Mouse (Mus musculus) forebrain, embryonic 14.5 days (tissue): ENCODE measurements around the gene Cpt1c. TPM values are rescaled to one million over a fixed set of nuclear protein-coding genes. Genes with fewer than 3 reads are reported as not detected.
A peak's percentile ranks its signal among the peaks of the same experiment; 100 is the strongest.
"Not testable (repeated sequence)": the region's sequence is repeated elsewhere in the genome, so short reads cannot be mapped to it uniquely, and the experiment has no call there.

ENCODE experiments used
- ATAC-seq: fragments of 200-750 bp; cut with Nextera tagmentation; 2 replicates; pipeline ENCODE4 v1.8.0; 2017; ENCODE audit warnings: mild to moderate bottlenecking, moderate library complexity
- DNase-seq: peaks from one replicate; pipeline ENCODE4 v3.0.0-alpha.2; 2015; ENCODE audit warnings: low spot score
- H3K27ac ChIP-seq: fragments of 300-500 bp; sonication (generic); 2 replicates; pipeline ENCODE4 v1.5.1; 2014; ENCODE audit warnings: low read depth, mild to moderate bottlenecking, control low read depth, low read length, moderate library complexity
- H3K27me3 ChIP-seq: fragments of 300-500 bp; sonication (generic); replicated peaks from 2 replicates; pipeline ENCODE4 v1.6.1; 2014; ENCODE audit warnings: low read length, control low read depth, mixed read lengths; ENCODE audit not compliant: control insufficient read depth, insufficient read depth
- H3K36me3 ChIP-seq: fragments of 300-500 bp; sonication (generic); 2 replicates; pipeline ENCODE4 v1.6.1; 2014; ENCODE audit warnings: low read length, control low read depth; ENCODE audit not compliant: control insufficient read depth, insufficient read depth
- H3K4me1 ChIP-seq: fragments of 300-500 bp; sonication (generic); 2 replicates; pipeline ENCODE4 v1.6.1; 2014; ENCODE audit warnings: antibody characterized with exemption, low read length, control low read depth; ENCODE audit not compliant: control insufficient read depth, insufficient read depth
- H3K4me2 ChIP-seq: fragments of 300-500 bp; sonication (generic); 2 replicates; pipeline ENCODE4 v1.6.1; 2014; ENCODE audit warnings: mild to moderate bottlenecking, control low read depth, low read length
- H3K4me3 ChIP-seq: fragments of 300-500 bp; sonication (generic); 2 replicates; pipeline ENCODE4 v1.5.1; 2014; ENCODE audit warnings: low read depth, low read length, control low read depth
- H3K9ac ChIP-seq: fragments of 300-500 bp; sonication (generic); 2 replicates; pipeline ENCODE4 v1.6.1; 2014; ENCODE audit warnings: mild to moderate bottlenecking, low read length, control low read depth, moderate library complexity
- H3K9me3 ChIP-seq: fragments of 300-500 bp; sonication (generic); replicated peaks from 2 replicates; pipeline ENCODE4 v1.6.1; 2016; ENCODE audit warnings: low read length, control low read depth, mixed read lengths; ENCODE audit not compliant: control insufficient read depth
- WGBS: fragments of 180-500 bp; shearing (Covaris S2); extraction: QIAGEN DNeasy Blood & Tissue Kit; methylation state at CpG from one replicate; pipeline ENCODE4 v1.1.7; 2014; 5-methylcytosine and 5-hydroxymethylcytosine counted together
- polyA plus RNA-seq: library from polyadenylated mRNA; unstranded; fragments of >200 nt; fragmentation: Nextera tagmentation; extraction: Ambion mirVana; gene quantifications from 2 replicates; pipeline ENCODE4 v1.2.1, GENCODE M21; 2014

Gene Cpt1c
- 37.3 and 41.0 TPM in 2 replicates for polyA plus RNA-seq

DNA sequence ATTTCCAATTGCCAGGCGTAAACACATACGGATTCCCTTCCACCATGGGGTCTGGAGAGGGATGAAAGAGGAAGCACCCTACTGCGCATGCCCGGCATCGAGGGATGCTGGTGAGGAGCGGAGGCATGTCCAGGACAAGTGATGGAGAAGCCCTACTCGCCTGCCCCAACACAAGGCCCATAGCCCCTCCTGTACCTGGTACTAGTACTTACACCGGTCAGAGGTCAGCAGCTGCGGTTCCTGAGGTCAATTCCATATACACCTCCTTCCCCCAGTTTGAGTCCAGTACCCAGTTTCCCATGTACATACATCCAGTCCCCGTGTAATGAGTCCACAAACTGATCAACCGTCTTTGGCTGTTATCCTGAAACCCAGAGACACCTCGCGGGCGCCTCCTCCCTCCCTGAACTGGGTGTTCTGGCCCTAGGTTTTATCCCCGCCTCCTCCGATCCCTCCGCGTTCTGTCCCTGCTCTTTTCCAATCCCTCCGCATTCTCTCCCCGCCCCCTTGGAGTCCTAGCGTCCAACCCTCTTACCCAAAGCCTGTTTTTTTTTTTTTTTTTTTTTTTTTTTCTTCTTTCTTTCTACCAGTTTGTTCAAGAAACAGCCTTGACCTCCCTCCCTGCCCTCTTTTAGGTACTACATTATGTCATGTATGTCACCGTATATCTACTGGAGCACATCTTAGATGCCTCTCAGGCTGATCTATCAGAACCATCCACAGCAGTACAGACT, at the start of gene Cpt1c:
Gene Cpt1c, minus strand, starts transcription at position 469 of the 734 bp plus-strand sequence.
- H3K4me2 ChIP-seq = peak within 1 kb of the TSS; percentile 95
- peaks cover 25% of the 10 kb centered on the region for H3K4me1 ChIP-seq
- peak within 1 kb of the TSS; percentile 96 for H3K27ac ChIP-seq
- DNase-seq (peak; percentile 95), ATAC-seq (peak; percentile 66)
- peak within 1 kb of the TSS; percentile 79 for H3K9ac ChIP-seq
- no peaks in the 10 kb centered on the region for H3K27me3 ChIP-seq
- under 1% methylated on average over 22 of the region's 22 CpGs for WGBS
- H3K9me3 ChIP-seq = no peaks in the 10 kb centered on the region
- peaks cover 42% of the 10 kb centered on the region for H3K36me3 ChIP-seq
- H3K4me3 ChIP-seq = peak within 1 kb of the TSS; percentile 56

DNA sequence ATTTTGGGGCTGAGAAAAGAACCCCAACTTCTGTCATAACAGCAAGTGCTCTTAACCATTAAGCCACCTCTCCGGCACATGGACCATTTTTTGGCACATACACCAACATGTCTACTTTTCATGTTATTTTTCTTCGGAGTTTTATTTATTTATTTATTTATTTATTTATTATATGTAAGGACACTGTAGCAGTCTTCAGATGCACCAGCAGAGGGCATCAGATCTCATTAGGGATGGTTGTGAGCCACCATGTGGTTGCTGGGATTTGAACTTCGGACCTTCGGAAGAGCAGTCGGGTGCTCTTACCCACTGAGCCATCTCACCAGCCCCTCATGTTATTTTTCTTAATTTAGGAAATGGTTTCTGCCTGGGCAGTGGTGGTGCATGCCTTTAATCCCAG, 49.1 kb upstream of the Cpt1c start:
- H3K27ac ChIP-seq, H3K27me3 ChIP-seq, H3K4me1 ChIP-seq, H3K9ac ChIP-seq, H3K4me3 ChIP-seq, ATAC-seq, H3K4me2 ChIP-seq, H3K9me3 ChIP-seq: not testable (repeated sequence)
- WGBS = 86% methylated on average over 5 of the region's 5 CpGs
- DNase-seq = peak; percentile 38
- H3K36me3 ChIP-seq = peaks cover 24% of the 10 kb centered on the region

DNA sequence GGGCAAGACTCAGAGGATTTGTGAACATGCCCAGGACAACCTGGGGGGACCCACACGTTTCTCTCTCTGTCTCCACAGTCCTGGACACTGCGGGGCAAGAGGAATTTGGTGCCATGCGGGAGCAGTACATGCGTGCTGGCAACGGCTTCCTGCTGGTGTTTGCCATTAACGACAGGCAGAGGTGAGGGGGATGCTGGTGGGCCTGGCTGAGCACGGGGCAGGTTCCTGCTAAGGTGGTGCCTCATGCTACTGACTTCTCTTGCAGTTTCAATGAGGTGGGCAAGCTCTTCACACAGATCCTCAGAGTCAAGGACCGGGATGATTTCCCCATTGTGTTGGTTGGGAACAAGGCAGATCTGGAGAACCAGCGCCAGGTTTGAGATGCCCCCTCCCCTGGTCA, 45.6 kb upstream of the Cpt1c start:
- no peak for ATAC-seq
- 76% methylated on average over 9 of the region's 9 CpGs for WGBS

GRCm38 (mm10) chr7:45019031-45019571, 44.5 kb upstream of the Cpt1c start:
- peaks cover 14% of the 10 kb centered on the region for H3K4me1 ChIP-seq
- H3K4me3 ChIP-seq = no peak overlapping the region
- DNase-seq (no peak), ATAC-seq (no peak)
- no peaks in the 10 kb centered on the region for H3K9me3 ChIP-seq
- no peak overlapping the region for H3K27ac ChIP-seq
- no peaks in the 10 kb centered on the region for H3K27me3 ChIP-seq
- no peak overlapping the region for H3K9ac ChIP-seq
- 45% methylated on average over 8 of the region's 8 CpGs for WGBS
- 0 out of 2 replicates have a peak, but pooled peaks cover under 1% of the 10 kb centered on the region for H3K36me3 ChIP-seq
- 0 out of 2 replicates have a peak overlapping the region, but pooled peaks have one; percentile 12 for H3K4me2 ChIP-seq

More for the DNA sequence above, 45.6 kb upstream of the Cpt1c start:
- Histone ChIP-seq H3K36me3 (no peaks in the 10 kb centered on the region), H3K9me3 (no peaks in the 10 kb centered on the region), H3K4me3 (no peak overlapping the region), H3K4me2 (no peak overlapping the region), H3K27me3 (no peaks in the 10 kb centered on the region), H3K4me1 (peaks cover 6% of the 10 kb centered on the region; the same call in 1 of the 2 replicates), H3K9ac (no peak overlapping the region), H3K27ac (no peak overlapping the region)
- DNase-seq = no peak

GRCm38 (mm10) chr7:45017242-45018061, 42.8 kb upstream of the Cpt1c start, which contains the start of gene Rras:
TSS of gene Rras (plus strand) at chr7:45017961.
- DNase-seq = peak; percentile 96
- Histone ChIP-seq H3K27me3 (no peaks in the 10 kb centered on the region), H3K36me3 (peaks cover 15% of the 10 kb centered on the region), H3K9ac (peak within 1 kb of the TSS; percentile 54), H3K9me3 (no peaks in the 10 kb centered on the region), H3K27ac (peak within 1 kb of the TSS; percentile 85), H3K4me3 (peak within 1 kb of the TSS; percentile 95), H3K4me2 (peak within 1 kb of the TSS; percentile 65), H3K4me1 (peaks cover 14% of the 10 kb centered on the region)
- WGBS = under 1% methylated on average over 36 of the region's 36 CpGs
- peak; percentile 76 for ATAC-seq

DNA sequence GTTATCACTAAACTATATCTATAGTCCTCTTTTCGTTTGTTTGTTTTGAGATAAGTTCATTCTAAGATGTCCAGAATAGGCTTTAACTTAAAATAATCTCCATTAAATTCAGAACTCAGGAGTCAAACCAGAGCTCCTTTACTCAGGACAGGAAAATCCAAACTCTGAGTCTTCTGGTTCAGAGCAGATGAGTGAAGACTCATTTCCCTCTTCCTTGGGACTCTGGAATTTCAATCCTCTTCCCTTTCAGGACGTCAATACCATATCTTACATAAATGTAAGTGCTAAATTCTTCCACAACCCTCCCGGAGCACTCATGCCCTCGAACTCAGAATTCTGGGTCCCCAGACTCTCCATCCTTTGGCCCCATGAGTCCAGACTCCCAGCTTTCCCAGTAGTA, 42.1 kb upstream of the Cpt1c start:
- no peaks in the 10 kb centered on the region for H3K9me3 ChIP-seq
- H3K9ac ChIP-seq = peak overlapping the region; percentile 52
- no peak for DNase-seq
- peaks cover 22% of the 10 kb centered on the region for H3K36me3 ChIP-seq
- ATAC-seq = 0 out of 2 replicates have a peak, but pooled peaks have one; percentile 0
- H3K4me1 ChIP-seq = peaks cover 14% of the 10 kb centered on the region
- H3K27ac ChIP-seq = peak overlapping the region; percentile 85
- H3K27me3 ChIP-seq = no peaks in the 10 kb centered on the region
- 2% methylated on average over 4 of the region's 4 CpGs for WGBS
- H3K4me3 ChIP-seq = peak overlapping the region; percentile 95
- peak overlapping the region; percentile 65 for H3K4me2 ChIP-seq

DNA sequence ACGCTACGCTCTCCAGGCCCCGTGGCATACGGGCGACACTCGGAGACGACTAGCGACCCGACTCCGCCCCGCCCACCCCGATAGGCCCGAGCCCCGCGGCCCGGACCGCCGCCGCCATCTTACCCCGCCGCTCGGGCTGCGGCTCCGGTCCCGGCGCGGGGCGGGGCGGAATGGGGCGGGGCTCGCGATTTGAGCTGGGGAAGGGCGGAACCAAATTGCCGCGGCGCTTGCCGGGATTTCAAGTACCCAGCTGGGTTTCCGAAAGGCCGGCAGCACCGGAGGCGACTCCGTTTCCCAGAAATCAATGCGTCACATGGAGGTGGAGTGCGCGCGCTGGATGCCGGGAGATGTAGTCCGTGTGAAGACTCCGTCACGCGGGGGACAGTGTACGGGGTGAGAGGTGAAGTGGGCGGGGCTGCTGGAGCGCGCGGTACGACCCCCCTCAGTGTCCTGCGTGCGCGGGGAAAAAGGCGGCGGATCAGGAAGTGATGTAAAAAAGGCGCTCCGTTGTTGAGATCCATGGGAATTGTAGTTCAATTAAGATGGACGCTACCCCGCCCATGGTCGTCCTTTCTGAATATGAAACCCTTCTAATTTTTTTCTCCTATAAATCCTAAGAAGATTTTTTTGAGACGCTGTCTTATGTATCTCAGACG, 41.4 kb upstream of the Cpt1c start, which contains the start of gene Scaf1:
Gene Scaf1, minus strand, starts transcription at position 407 of the 656 bp plus-strand sequence.
- DNase-seq (peak; percentile 100), ATAC-seq (peak; percentile 94)
- Histone ChIP-seq H3K27me3 (no peaks in the 10 kb centered on the region), H3K4me3 (peak within 1 kb of the TSS; percentile 95), H3K9ac (peak within 1 kb of the TSS; percentile 92), H3K4me1 (peaks cover 14% of the 10 kb centered on the region), H3K27ac (peak within 1 kb of the TSS; percentile 85), H3K4me2 (peak within 1 kb of the TSS; percentile 76), H3K36me3 (peaks cover 29% of the 10 kb centered on the region), H3K9me3 (no peaks in the 10 kb centered on the region)
- 1% methylated on average over 63 of the region's 69 CpGs for WGBS

DNA sequence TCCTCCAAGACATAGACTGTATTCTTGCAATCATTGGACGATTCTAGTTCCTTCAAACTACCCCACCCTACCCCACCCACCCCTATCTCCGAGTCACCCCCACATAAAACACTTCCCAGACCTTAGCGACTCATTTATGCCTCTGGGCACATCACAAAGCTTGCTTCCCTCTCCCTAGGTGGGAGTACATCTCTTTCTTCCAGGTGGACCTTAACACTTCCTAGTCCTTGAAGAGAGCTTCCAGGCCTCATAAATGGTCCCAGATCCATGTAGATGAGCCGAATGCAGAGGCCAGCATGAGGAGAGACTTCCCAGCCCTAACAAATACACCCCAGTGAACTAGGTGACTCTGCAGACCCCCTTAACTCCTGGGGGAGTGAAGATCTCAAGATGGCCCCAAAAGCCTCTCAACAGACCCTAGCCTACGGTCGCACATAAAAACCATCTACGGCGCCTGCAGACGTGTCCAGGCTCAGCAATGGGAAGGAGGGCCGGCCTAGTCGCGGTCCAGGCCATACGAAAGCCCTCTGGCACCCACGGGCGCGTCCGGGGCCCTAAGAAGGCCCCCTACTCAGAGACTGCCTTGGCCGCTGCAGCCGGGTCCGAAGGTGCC, 40.8 kb upstream of the Cpt1c start:
- H3K4me1 ChIP-seq = peaks cover 14% of the 10 kb centered on the region
- peak overlapping the region; percentile 92 for H3K9ac ChIP-seq
- ATAC-seq (no peak), DNase-seq (no peak)
- H3K9me3 ChIP-seq = no peaks in the 10 kb centered on the region
- no peaks in the 10 kb centered on the region for H3K27me3 ChIP-seq
- H3K27ac ChIP-seq = peak overlapping the region; percentile 82
- H3K4me3 ChIP-seq = peak overlapping the region; percentile 95
- H3K36me3 ChIP-seq = peaks cover 35% of the 10 kb centered on the region
- H3K4me2 ChIP-seq = peak overlapping the region; percentile 76
- 2% methylated on average over 20 of the region's 20 CpGs for WGBS
